Mouse (Mus musculus) retina, embryonic 14.5 days (tissue): ENCODE measurements around the gene Etv6.

Source experiments
- DNase-seq: peaks from one replicate; pipeline ENCODE4 v3.0.0-alpha.2; 2015; ENCODE audit warnings: low spot score

Etv6 gene

DNA sequence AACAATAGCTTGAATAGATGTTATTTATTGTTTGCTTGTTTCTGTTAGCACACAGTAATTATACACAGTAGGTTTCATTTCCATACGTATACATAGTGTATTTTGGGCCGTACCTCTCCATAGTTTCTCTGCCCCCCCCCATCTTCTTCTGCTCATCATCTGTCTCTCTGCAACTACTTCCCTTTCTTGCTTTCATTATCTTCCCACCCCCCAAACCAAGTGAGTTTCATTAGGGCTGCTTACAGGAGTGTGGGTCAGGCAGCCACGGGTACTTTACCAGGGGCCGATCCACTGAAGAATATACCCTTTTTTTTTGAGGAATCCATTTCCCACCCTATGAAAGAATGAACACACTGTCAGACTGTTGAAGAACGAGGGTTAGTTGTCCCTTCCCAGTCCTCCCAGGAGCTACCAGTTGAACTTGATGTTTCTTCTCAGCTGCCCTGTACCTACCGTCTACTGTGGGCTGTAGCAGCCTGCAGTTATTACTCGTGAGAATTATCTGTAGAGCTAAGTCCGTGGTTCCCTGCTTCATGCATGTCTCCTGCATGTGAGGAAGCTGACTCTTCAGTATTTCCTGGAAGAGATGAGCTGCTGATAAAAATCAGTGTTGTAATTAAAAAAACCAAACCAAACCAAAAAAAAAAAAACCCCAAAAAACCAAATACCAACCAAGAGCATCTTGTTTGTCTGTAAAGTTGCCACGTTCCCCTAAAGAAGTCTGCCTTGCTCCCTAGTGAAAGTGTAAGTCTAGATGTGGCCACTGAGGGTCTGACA lies 9.8 kb downstream of the Etv6 start:
- DNase-seq = no peak

GRCm38 (mm10) chr6:134046136-134046535 lies 10.6 kb downstream of the Etv6 start:
- DNase-seq = no peak

- DNase-seq = no peak
These were observed 11.7 kb downstream of the Etv6 start for GRCm38 (mm10) chr6:134047249-134047648.

- DNase-seq = no peak
These were observed 12.5 kb downstream of the Etv6 start for GRCm38 (mm10) chr6:134047974-134048373.

GRCm38 (mm10) chr6:134048965-134049364 lies 13.5 kb downstream of the Etv6 start:
- DNase-seq = no peak

DNA sequence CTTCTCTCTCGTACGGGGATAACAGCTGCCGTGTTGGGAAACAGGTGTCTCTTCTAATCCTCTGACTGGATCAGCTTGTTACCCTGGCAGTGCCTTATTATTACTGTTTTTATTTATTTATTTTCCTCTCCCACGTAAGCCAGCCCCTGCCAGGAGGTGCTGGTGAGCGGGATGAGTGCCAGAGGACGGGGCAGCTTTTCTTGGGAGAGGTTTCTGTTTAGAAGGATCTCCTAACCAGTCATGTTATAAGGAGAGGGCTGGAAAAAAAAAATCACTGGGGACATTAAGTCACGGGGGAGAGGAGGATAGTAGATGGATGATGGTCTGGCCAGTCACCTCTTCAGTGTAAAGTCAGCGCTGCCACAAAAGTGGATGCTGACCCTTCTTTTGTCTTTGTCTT lies 15.0 kb downstream of the Etv6 start:
- no peak for DNase-seq

DNA sequence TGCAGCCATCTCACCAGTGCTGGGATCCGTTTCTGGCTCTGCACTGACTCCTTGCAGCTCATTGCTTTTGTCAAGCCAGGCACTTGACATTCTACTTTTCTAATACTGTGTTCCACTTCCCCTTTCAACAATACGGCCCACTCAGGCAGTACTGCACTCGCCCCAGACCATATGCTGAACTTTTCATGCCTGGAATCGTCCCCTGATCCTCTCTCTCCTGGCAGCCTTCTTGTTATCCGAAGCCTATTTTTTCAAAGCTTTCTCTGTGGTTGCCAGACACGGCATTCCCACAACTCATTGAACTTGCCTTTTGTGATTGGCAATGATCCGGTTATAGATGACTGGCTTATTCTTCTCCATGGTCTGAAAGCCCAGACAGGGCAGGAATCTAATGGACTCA lies 16.4 kb downstream of the Etv6 start:
- no peak for DNase-seq

GRCm38 (mm10) chr6:134053146-134053545 lies 17.6 kb downstream of the Etv6 start:
- no peak for DNase-seq

- no peak for DNase-seq
These were observed 18.1 kb downstream of the Etv6 start for GRCm38 (mm10) chr6:134053566-134053965.

DNA sequence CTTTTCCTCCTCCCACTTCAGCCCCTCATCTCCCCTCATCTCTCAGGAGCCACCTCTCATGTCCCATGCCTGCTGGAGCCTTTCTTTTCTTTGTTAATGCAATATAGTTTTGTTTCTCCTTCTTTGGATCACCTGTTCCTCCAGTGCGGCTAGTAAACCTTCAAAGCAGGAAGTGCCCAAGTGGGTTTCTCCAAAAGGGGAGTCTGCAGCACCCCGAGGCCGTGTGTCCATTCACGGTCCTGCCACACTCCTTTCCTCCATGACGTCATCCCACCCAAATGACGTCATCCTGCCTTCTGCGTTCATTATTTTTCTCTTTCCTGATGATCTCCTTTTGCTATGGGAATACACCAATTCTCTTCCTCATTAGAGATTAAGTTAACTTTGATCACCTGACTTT lies 20.1 kb downstream of the Etv6 start:
- DNase-seq = no peak

DNA sequence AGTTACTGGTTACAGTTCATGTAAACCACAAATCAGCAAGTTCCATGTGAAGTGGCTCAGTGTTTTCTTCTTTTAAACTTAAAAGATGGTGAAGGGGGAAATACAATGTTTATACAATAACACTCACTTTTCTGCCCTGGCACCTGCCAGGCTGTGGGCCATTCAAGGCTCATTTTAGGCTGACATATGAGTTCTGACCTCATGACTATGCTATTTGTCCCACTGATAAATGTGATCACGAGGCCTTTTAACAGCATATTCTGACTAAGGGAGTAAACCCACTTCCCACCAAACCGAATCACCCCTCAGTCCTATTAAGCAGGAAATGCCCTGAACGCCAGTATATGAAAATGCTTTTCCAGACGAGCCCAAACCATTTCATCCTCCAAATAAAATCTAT lies 23.0 kb downstream of the Etv6 start:
- DNase-seq = no peak

- DNase-seq = peak; percentile 41
These were observed 23.5 kb downstream of the Etv6 start for GRCm38 (mm10) chr6:134058886-134059551.

GRCm38 (mm10) chr6:134059552-134059891 lies 24.0 kb downstream of the Etv6 start:
- DNase-seq = no peak

GRCm38 (mm10) chr6:134060036-134060435 lies 24.5 kb downstream of the Etv6 start:
- no peak for DNase-seq

GRCm38 (mm10) chr6:134060811-134061210 lies 25.3 kb downstream of the Etv6 start:
- DNase-seq = no peak

DNA sequence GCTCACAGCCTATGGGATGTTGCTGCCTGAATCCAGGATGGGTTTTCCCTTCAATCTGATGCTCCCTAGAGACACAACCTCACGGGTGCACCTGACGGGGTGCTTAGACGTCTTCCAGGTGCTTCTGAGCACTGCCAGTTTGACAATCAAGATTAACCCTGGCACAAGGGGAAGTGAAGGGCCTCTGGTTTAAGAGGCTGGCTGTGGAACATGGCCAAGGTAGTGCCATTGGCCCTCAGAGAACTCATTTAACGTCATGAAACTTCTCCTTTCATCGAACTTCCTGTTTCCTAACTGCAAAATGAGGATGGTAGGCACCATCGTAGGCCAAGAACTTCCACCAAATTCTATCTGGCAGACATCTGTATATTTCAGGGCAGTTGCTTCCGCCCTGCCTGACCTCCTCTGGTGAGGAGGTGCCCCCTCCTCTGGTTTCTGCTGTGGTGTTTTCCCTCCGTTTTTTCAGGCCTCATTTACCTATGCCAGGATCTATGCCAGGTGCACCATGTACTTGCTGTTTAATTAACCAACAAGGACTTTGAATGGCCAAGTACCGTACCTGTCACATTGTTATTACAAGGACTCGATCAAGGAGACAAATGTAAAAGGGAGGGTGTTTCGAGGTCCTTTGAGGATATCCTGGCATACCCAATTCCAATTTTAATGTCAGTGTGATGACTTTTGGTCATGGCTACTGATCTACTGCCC lies 29.7 kb downstream of the Etv6 start:
- DNase-seq = no peak

DNA sequence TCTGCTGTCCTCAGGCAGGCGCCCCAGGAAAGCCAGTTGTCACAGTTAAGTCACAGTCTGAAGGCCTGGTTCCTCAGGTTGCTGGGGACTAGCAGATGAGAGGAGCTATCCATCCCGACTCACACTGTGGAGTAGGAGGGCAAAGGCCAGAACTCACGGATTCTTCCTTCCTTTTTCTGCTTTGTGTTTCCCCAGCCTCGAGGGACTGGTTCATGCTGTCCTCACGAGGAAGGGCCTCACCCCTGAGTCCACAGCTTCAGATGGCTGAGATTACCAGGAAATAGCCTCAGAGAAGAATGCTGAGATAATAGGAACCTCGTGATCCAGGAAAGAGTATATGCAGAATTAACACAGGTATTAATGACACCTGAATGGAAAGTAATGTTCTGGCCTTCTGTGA lies 30.6 kb downstream of the Etv6 start:
- DNase-seq = no peak

DNA sequence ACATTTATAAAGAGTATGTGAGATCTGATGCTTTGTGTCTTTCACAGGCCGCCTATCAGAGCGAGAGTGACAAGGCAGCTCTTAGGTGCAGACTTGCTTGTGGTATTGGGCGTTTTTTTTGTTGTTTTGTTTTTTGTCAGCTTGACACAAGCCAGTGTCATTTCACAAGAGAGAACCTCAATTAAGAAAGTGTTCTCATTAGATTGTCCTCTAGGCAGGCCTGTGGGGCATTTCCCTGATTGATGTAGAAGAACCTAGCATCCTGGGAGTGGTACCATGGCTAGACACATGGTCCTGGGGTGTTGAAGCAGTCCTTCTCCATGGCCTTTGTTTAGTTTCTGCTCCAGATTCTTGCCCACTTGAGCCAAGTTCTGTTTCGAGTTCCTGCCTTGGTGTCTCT lies 31.5 kb downstream of the Etv6 start:
- DNase-seq = no peak

DNA sequence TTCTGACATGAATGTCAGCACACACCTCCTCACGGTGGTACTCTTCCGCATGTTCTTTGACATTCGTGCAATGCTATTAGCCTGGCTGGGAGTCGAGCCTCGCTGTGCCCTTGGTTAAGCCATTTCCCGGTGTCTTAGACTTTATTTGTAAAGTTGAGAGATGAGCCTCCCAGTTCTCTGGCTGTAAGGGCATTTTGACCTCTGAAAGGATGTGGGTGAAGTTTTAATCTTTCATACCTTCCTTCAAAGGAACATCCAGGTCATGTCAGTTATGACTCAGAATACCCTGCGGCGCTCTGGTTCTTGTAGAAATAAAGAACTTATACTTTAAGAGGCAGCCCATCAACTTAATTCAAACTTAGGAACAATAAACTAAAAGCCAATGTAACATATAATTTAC lies 32.0 kb downstream of the Etv6 start:
- DNase-seq = no peak

GRCm38 (mm10) chr6:134072439-134072838 lies 36.9 kb downstream of the Etv6 start:
- no peak for DNase-seq

DNA sequence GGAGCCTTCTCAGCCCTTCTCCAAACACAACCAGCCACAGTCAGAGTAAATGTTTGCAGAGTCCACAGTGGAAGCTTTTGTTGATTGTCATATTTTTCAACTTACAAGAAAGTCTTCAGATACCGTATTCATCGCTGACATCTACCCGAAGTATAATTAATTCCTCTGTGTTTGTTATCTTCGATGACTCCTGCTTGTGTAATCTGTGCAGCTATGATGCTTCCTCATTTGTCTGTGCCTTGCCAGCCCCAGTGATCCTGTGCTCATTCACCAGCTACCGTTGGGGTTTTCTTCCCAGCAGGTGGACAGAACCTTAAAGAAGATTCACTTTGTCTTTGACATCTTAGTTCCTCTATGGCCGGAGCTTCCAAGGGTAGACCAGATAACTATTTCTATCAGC lies 37.4 kb downstream of the Etv6 start:
- DNase-seq = no peak

DNA sequence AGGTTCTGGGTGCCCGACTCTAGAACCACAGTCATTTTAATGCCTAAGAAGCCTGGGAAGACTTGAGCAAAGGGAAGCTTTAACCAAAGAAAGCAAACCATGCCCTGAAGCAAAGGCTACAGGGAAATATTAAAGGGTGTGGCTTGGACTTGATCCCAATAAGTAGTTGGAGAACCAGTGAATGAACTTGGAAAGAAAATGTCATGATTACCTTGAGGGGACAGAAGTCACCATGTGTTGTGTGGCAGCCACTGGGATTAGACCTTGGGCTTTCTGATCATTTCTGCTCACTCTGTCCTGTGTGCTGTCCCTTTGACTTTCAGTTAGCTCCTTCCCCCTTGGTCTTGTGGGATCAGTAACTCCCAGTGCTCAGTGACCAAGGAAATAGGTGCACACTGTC lies 38.9 kb downstream of the Etv6 start:
- DNase-seq = no peak

DNA sequence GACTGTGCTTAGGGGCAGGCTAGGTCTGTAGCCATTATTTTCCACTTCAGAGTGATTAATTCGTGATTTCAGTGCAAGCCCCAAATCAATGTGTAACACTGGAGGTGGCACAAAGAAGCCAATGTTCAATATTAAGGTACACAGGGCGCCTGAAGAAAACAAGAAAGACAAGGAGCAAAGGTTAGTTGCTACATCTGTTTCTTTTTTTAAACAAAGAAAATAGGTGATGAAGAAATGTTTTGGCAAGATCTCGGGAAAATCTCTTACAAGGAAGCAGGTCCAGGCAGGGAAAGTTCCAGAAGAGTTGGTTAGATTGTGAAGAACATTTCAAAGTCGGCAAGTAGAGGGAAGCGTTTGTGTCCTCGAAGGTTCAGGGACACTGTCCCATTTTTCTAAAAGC lies 39.5 kb downstream of the Etv6 start:
- DNase-seq = no peak
